Mouse (Mus musculus): Measurements from ENCODE around the gene Ctnnd2.

DNA sequence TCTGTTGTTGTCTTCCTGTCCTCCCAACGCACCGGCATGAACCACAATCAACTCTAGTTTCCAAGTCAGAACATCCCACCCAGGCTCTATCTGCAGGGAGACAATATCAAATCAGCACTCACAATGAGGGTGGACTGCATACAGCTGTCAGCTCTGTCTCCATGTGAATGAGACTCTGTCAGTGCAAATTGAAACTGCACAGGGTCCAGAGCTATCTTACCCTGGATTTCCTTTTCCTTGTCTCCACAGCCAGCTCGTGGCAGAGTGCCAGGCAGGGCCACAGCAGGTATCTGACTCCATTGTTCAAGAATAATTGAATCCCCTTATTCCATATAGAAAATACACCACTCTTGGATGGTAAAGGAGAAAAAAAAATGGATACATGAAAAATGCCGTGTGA lies 343.0 kb downstream of the Ctnnd2 start:
- no peak for TF ChIP-seq POLR2A (IDR thresholded peaks at IDR 0.05; ENCODE audit: extremely low read depth, insufficient read depth, low read length)
- TF ChIP-seq CTCF (IDR thresholded peaks at IDR 0.05; ENCODE audit: low read depth, low read length), result no peak
